Mouse (Mus musculus) heart, embryonic 11.5 days (tissue): ENCODE measurements around the gene Htatip2. TPM values are rescaled to one million over a fixed set of nuclear protein-coding genes. Genes with fewer than 3 reads are reported as not detected.

ENCODE experiments used
- ATAC-seq: fragments of 200-750 bp; cut with Nextera tagmentation; replicated peaks from 2 replicates; pipeline ENCODE4 v1.8.0; 2017; ENCODE audit warnings: moderate library complexity; ENCODE audit not compliant: insufficient number of reproducible peaks, low FRiP score, low TSS enrichment
- H3K27ac ChIP-seq: fragments of 300-500 bp; sonication (generic); 2 replicates; pipeline ENCODE4 v1.5.1; 2014; ENCODE audit warnings: mild to moderate bottlenecking, low read depth, low read length
- H3K27me3 ChIP-seq: fragments of 300-500 bp; sonication (generic); 2 replicates; pipeline ENCODE4 v1.6.1; 2014; ENCODE audit warnings: mild to moderate bottlenecking, low read length, mixed read lengths; ENCODE audit not compliant: control insufficient read depth, insufficient read depth
- H3K36me3 ChIP-seq: fragments of 300-500 bp; sonication (generic); 2 replicates; pipeline ENCODE4 v1.6.1; 2014; ENCODE audit warnings: mild to moderate bottlenecking, low read length, moderate library complexity, mixed read lengths; ENCODE audit not compliant: control insufficient read depth, insufficient read depth
- H3K4me1 ChIP-seq: fragments of 300-500 bp; sonication (generic); 2 replicates; pipeline ENCODE4 v1.6.1; 2014; ENCODE audit warnings: low read length; ENCODE audit not compliant: control insufficient read depth, insufficient read depth
- H3K4me2 ChIP-seq: fragments of 300-500 bp; sonication (generic); 2 replicates; pipeline ENCODE4 v1.6.1; 2014; ENCODE audit warnings: mild to moderate bottlenecking, moderate library complexity
- H3K4me3 ChIP-seq: fragments of 300-500 bp; sonication (generic); 2 replicates; pipeline ENCODE4 v1.5.1; 2014; ENCODE audit warnings: low read depth, low read length
- H3K9ac ChIP-seq: fragments of 300-500 bp; sonication (generic); 2 replicates; pipeline ENCODE4 v1.6.1; 2014; ENCODE audit warnings: mild to moderate bottlenecking, low read depth, low read length, moderate library complexity
- H3K9me3 ChIP-seq: fragments of 300-500 bp; sonication (generic); replicated peaks from 2 replicates; pipeline ENCODE4 v1.6.1; 2016; ENCODE audit warnings: low read length; ENCODE audit not compliant: control insufficient read depth
- WGBS: fragments of 180-500 bp; shearing (Covaris S2); extraction: QIAGEN DNeasy Blood & Tissue Kit; methylation state at CpG from one replicate; pipeline ENCODE4 v1.1.7; 2014; ENCODE audit not compliant: insufficient replicate concordance; 5-methylcytosine and 5-hydroxymethylcytosine counted together
- polyA plus RNA-seq: library from polyadenylated mRNA; unstranded; fragments of >200 nt; fragmentation: Nextera tagmentation; extraction: Ambion mirVana; gene quantifications from 2 replicates; pipeline ENCODE4 v1.2.1, GENCODE M21; 2014

The Htatip2 gene
- polyA plus RNA-seq, 1 experiment from 2014 or later, result 14.5 TPM

- Histone ChIP-seq H3K27me3 (no peaks in the 10 kb centered on the region), H3K4me2 (no peak overlapping the region), H3K9ac (no peak overlapping the region), H3K4me1 (peaks cover 4% of the 10 kb centered on the region), H3K9me3 (no peaks in the 10 kb centered on the region), H3K27ac (no peak overlapping the region), H3K4me3 (no peak overlapping the region), H3K36me3 (peaks cover 13% of the 10 kb centered on the region)
- 84% methylated on average over 6 of the region's 6 CpGs for WGBS
- no peak for ATAC-seq
Observed at GRCm38 (mm10) chr7:49803511-49803910, 44.6 kb downstream of the Htatip2 start.

GRCm38 (mm10) chr7:49804638-49805165, 45.8 kb downstream of the Htatip2 start:
- no peak overlapping the region for H3K4me3 ChIP-seq
- ATAC-seq, result no peak

GRCm38 (mm10) chr7:49805618-49806017, 46.7 kb downstream of the Htatip2 start:
- Histone ChIP-seq H3K9me3 (no peaks in the 10 kb centered on the region), H3K9ac (no peak overlapping the region), H3K4me2 (no peak overlapping the region), H3K27ac (no peak overlapping the region), H3K27me3 (no peaks in the 10 kb centered on the region), H3K36me3 (peaks cover 11% of the 10 kb centered on the region; the same call in 1 of the 2 replicates), H3K4me3 (no peak overlapping the region), H3K4me1 (peaks cover 4% of the 10 kb centered on the region)
- ATAC-seq, result no peak
- 82% methylated on average over 3 of the region's 3 CpGs for WGBS

More at GRCm38 (mm10) chr7:49804638-49805165, 45.8 kb downstream of the Htatip2 start:
- no peak overlapping the region for H3K4me2 ChIP-seq
- H3K9ac ChIP-seq, result no peak overlapping the region
- peaks cover 4% of the 10 kb centered on the region for H3K4me1 ChIP-seq
- no peaks in the 10 kb centered on the region for H3K27me3 ChIP-seq
- H3K36me3 ChIP-seq, result peaks cover 14% of the 10 kb centered on the region; the same call in 1 of the 2 replicates
- WGBS, result 46% methylated on average over 5 of the region's 5 CpGs
- H3K9me3 ChIP-seq, result no peaks in the 10 kb centered on the region
- H3K27ac ChIP-seq, result no peak overlapping the region

GRCm38 (mm10) chr7:49807093-49807682, 48.3 kb downstream of the Htatip2 start:
- no peak for ATAC-seq
- H3K9me3 ChIP-seq, result no peaks in the 10 kb centered on the region
- 75% methylated on average over 9 of the region's 9 CpGs for WGBS
- H3K4me1 ChIP-seq, result peaks cover 4% of the 10 kb centered on the region
- H3K4me3 ChIP-seq, result no peak overlapping the region
- H3K27ac ChIP-seq, result no peak overlapping the region
- no peaks in the 10 kb centered on the region for H3K27me3 ChIP-seq
- peaks cover 11% of the 10 kb centered on the region; the same call in 1 of the 2 replicates for H3K36me3 ChIP-seq
- no peak overlapping the region for H3K9ac ChIP-seq
- no peak overlapping the region for H3K4me2 ChIP-seq

GRCm38 (mm10) chr7:49807846-49808622, 49.1 kb downstream of the Htatip2 start:
- no peak overlapping the region for H3K27ac ChIP-seq
- peaks cover 11% of the 10 kb centered on the region; the same call in 1 of the 2 replicates for H3K36me3 ChIP-seq
- H3K4me3 ChIP-seq, result no peak overlapping the region
- H3K9ac ChIP-seq, result no peak overlapping the region
- H3K4me1 ChIP-seq, result peaks cover 4% of the 10 kb centered on the region
- H3K9me3 ChIP-seq, result no peaks in the 10 kb centered on the region
- 88% methylated on average over 17 of the region's 17 CpGs for WGBS
- H3K27me3 ChIP-seq, result no peaks in the 10 kb centered on the region
- ATAC-seq, result no peak
- H3K4me2 ChIP-seq, result no peak overlapping the region

- peaks cover 4% of the 10 kb centered on the region; the same call in 1 of the 2 replicates for H3K4me1 ChIP-seq
- whole genome bisulfite sequencing, result 89% methylated on average over 6 of the region's 6 CpGs
- no peaks in the 10 kb centered on the region for H3K27me3 ChIP-seq
- no peaks in the 10 kb centered on the region for H3K9me3 ChIP-seq
- peaks cover 11% of the 10 kb centered on the region; the same call in 1 of the 2 replicates for H3K36me3 ChIP-seq
- no peak overlapping the region for H3K4me3 ChIP-seq
- no peak overlapping the region for H3K9ac ChIP-seq
- no peak overlapping the region for H3K4me2 ChIP-seq
- H3K27ac ChIP-seq, result no peak overlapping the region
- ATAC-seq, result no peak
Observed at GRCm38 (mm10) chr7:49809100-49809499, 50.2 kb downstream of the Htatip2 start.

- WGBS, result 80% methylated on average over 3 of the region's 3 CpGs
- no peaks in the 10 kb centered on the region for H3K9me3 ChIP-seq
- H3K4me2 ChIP-seq, result no peak overlapping the region
- no peak overlapping the region for H3K9ac ChIP-seq
- H3K27me3 ChIP-seq, result no peaks in the 10 kb centered on the region
- peaks cover 11% of the 10 kb centered on the region; the same call in 1 of the 2 replicates for H3K36me3 ChIP-seq
- no peak overlapping the region for H3K27ac ChIP-seq
- ATAC-seq, result no peak
- no peak overlapping the region for H3K4me3 ChIP-seq
- peaks cover 4% of the 10 kb centered on the region; the same call in 1 of the 2 replicates for H3K4me1 ChIP-seq
Observed at GRCm38 (mm10) chr7:49809562-49809961, 50.6 kb downstream of the Htatip2 start.

GRCm38 (mm10) chr7:49811346-49811745, 52.4 kb downstream of the Htatip2 start:
- no peaks in the 10 kb centered on the region for H3K9me3 ChIP-seq
- no peak overlapping the region for H3K4me3 ChIP-seq
- H3K4me2 ChIP-seq, result no peak overlapping the region
- no peak overlapping the region for H3K9ac ChIP-seq
- peaks cover 11% of the 10 kb centered on the region; the same call in 1 of the 2 replicates for H3K36me3 ChIP-seq
- no peaks in the 10 kb centered on the region for H3K27me3 ChIP-seq
- ATAC-seq, result no peak
- no peaks in the 10 kb centered on the region; the same call in 1 of the 2 replicates for H3K4me1 ChIP-seq
- no peak overlapping the region for H3K27ac ChIP-seq
- WGBS, result 56% methylated on average over 4 of the region's 4 CpGs
